Mouse (Mus musculus) adrenal gland, adult 18-20 months (tissue): ENCODE measurements around the gene Islr2. TPM values are rescaled to one million over a fixed set of nuclear protein-coding genes. Genes with fewer than 3 reads are reported as not detected.

Experiments used
- DNase-seq, 2 experiments: peaks; one replicate each; pipeline ENCODE4 v3.0.0; 2021 to 2022; ENCODE audit warnings: low spot score in 2 of 2
- microRNA-seq, 2 experiments: library from miRNA; unstranded; fragments of <30 nt; microRNA quantifications; one replicate each; pipeline ENCODE4 v1.2.0; 2021; ENCODE audit warnings: borderline number of aligned reads in 2 of 2
- total RNA-seq, 2 experiments: library from RNA; stranded (reverse); gene quantifications; 1 replicate in 1 of 2; 2 replicates in 1 of 2; pipeline ENCODE4 v1.2.3; 2021

Gene Islr2
- total RNA-seq, 2 experiments from 2014 or later, result 1.2 to 2.6 TPM

DNA sequence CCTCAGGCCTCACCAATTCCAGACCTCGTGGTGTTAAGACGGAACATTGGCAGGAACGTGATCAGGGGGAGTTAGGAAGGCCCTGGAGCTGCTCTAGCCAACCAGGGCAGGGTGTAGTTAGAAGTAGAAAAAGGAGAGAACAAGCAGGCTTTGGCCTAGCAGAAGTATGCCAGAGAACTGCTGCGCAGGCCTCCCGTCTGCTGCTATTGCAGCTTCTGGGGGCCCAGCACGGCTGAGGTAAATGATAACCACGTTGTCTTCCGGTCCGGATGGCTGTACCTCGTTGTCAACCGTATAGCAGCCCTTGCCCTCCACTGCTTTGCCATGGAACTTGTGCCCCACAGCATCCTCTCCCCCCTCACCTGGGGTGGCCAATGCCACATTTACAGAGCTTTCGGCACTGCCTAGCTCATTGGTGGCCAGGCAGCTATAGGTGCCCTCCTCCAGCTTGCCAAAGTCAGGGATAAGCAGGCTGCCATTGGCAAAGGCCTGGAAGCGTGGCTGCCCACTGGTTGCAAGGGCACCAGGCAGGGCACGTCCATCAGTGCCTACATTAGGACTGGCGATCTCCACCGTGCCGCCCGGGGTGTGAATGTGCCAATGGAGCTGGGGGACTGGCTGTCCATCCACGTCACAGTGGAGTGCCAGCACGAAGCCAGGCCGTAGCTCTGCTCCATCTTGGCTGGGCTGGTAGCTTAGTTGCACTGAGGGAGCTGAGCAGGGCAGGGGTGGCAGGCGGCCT, 47.1 kb downstream of the Islr2 start:
- DNase-seq, result no peak

DNA sequence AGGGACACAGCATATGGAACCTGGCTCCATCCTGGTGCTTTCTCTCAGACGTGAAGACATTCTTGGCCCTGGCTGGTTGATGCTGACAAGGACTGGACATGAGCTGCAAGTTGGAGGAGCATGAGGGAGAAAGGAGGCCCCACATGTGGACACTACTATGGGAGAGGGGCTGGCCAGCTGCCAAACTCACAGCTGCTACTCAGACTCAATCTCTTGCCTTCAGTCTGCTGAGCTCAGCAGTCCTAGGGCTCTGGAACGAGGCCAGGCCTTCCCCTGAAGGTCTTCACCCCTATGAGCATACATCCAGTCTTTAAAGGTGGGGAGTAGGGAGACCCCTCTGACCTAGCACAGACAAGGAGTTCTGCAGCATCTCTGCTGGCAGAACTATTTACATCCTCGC, 48.8 kb downstream of the Islr2 start:
- DNase-seq, result no peak

DNA sequence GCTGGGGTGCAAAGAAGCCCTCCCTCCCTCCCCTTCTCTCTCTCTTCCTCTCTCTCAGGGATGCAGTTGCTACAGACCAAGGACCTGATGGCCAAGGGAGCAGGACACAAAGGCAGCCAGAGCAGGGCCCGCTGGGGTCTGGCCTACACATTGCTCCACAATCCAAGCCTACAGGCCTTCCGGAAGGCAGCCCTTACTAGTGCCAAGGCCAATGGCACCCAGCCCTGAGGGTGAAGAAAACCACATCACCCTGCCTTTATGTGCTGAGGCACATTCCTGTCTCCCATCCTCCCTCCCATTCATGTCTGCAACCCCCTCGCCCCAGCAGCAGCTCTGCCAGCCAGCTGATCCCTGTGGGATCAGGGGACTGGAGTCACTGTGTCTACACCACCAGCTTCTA, 51.0 kb downstream of the Islr2 start:
- DNase-seq, result no peak

DNA sequence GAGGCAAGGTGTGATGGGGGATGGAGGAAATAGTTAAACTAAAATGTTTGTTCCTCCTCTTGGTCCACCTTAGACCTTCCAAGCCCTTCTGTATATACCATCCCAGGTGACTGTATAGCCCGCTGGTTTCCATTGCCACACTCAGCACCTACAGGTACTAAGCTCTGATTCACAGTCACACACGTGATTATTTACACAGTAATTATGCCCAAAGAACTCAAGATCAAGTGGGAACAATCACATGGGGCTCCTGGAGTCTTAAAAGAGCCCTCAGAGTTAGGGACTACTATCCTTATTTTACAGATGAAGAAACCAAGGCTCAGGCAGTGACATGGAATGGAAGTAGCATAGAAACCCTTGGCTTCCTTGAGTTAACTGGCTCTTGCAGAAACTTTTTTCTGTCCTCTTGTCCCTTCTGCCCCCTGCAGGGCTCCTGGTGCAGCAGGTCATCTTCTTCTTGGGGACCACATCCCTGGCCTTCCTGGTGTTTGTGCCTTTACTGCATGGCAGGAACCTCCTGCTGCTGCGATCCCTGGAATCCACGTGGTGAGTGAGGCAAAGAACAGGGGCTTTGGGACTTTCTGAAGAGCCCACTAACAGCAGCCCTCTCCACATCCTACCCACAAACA, 53.3 kb downstream of the Islr2 start:
- DNase-seq, result no peak

DNA sequence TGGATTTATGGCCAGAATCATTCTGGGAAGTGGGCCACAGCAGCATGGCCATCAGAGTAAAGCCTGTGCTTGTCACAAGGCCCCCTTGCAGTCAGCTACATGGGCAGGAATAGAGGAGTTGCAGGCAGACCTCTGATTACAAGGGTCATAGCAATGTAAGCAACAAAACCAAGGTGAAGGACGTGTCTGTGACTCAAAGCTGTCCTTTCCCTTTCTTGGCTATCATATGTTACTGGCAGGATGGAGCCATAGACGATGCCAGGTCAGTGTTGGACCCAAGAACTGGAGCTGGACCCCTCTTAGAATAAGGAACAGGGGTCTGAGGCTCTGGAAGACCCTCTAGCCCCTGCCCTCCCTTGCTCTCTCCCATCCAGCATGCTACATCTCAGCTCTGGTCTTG, 55.3 kb downstream of the Islr2 start:
- DNase-seq, result peak in 1 of 2 experiments; percentile 14

Small RNA genes within 50 kb of the gene (microRNA-seq; reads per million reads assigned to microRNA genes)
- gene Mir6385, result 0 reads per million in 2 experiments

Other genes starting within 250 kb of the Islr2 start
- gene Cyp11a1, start 197.9 kb downstream of the Islr2 start, total RNA-seq, result 1,000 to 10,000 TPM; 6,431 to 6,741 TPM
- gene Stra6, start 140.5 kb downstream of the Islr2 start, total RNA-seq, result 1 to 10 TPM; 1.1 to 1.5 TPM
- under 1 TPM; 0.22 to 0.80 TPM for gene Ccdc33, start 85.5 kb downstream of the Islr2 start, total RNA-seq
- 10 to 100 TPM; 22.4 to 33.0 TPM for gene Islr, start within 50 bp of the Islr2 start, total RNA-seq
- 10 to 100 TPM; 16.1 to 17.9 TPM for gene Pml, start 45.5 kb upstream of the Islr2 start, total RNA-seq
- 10 to 100 TPM; 13.3 to 15.0 TPM for gene Stoml1, start 48.8 kb upstream of the Islr2 start, total RNA-seq
- gene Loxl1, start 108.9 kb upstream of the Islr2 start, total RNA-seq, result 10 to 100 TPM; 19.9 to 28.1 TPM
- not detected for gene Tbc1d21, start 166.1 kb upstream of the Islr2 start, total RNA-seq